Mouse (Mus musculus) adrenal gland, adult (tissue): Measurements from ENCODE around the gene Gm13697.
"Not testable (repeated sequence)": the region's sequence is repeated elsewhere in the genome, so short reads cannot be mapped to it uniquely, and the experiment has no call there.

ENCODE experiments used
- DNase-seq, 2 experiments: peaks; one replicate each; pipeline ENCODE4 v3.0.0; 2022 to 2023; ENCODE audit warnings: low spot score in 1 of 2; ENCODE audit not compliant: inconsistent age in 2 of 2

Gm13697 gene

GRCm38 (mm10) chr2:83984443-83984842 is at the start of gene Gm13697:
Gm13697 (plus strand) TSS chr2:83984743.
- not testable (repeated sequence) for DNase-seq

- peak; percentile 7 to 29 for DNase-seq
Measured at GRCm38 (mm10) chr2:83940931-83941361, 43.6 kb upstream of the Gm13697 start, which contains the start of gene Zswim2. Zswim2 (minus strand) TSS chr2:83941228.

GRCm38 (mm10) chr2:83941378-83941777 is 43.2 kb upstream of the Gm13697 start:
- no peak for DNase-seq

GRCm38 (mm10) chr2:83941792-83942191 is 42.8 kb upstream of the Gm13697 start:
- DNase-seq = no peak

- DNase-seq = not testable (repeated sequence)
Measured at GRCm38 (mm10) chr2:83955393-83955792, 29.1 kb upstream of the Gm13697 start, which contains the start of gene Gm13698. Gm13698 (plus strand) TSS chr2:83955693.

GRCm38 (mm10) chr2:83961203-83961602 is 23.3 kb upstream of the Gm13697 start, which contains the start of gene Gm13693:
Gm13693 (plus strand) TSS chr2:83961503.
- not testable (repeated sequence) for DNase-seq

- not testable (repeated sequence) for DNase-seq
Measured at GRCm38 (mm10) chr2:83967013-83967412, 17.5 kb upstream of the Gm13697 start, which contains the start of gene Gm13695. Gm13695 (plus strand) TSS chr2:83967313.

- not testable (repeated sequence) for DNase-seq
Measured at GRCm38 (mm10) chr2:83972823-83973222, 11.7 kb upstream of the Gm13697 start, which contains the start of gene Gm13696. Gm13696 (plus strand) TSS chr2:83973123.

- DNase-seq = not testable (repeated sequence)
Measured at GRCm38 (mm10) chr2:83978633-83979032, 5.9 kb upstream of the Gm13697 start, which contains the start of gene Gm13694. Gm13694 (plus strand) TSS chr2:83978933.

- not testable (repeated sequence) for DNase-seq
Measured at GRCm38 (mm10) chr2:83990253-83990652, 5.7 kb downstream of the Gm13697 start, which contains the start of gene Gm13691. Gm13691 (plus strand) TSS chr2:83990553.

- DNase-seq = peak in 1 of 2 experiments; percentile 50
Measured at GRCm38 (mm10) chr2:83993639-83994255, 9.2 kb downstream of the Gm13697 start.

GRCm38 (mm10) chr2:83994526-83994925 is 10.0 kb downstream of the Gm13697 start:
- DNase-seq = not testable (repeated sequence)

GRCm38 (mm10) chr2:84008913-84009312 is 24.4 kb downstream of the Gm13697 start:
- no peak for DNase-seq

- no peak for DNase-seq
Measured at GRCm38 (mm10) chr2:84009818-84010217, 25.3 kb downstream of the Gm13697 start.

GRCm38 (mm10) chr2:84014572-84014971 is 30.0 kb downstream of the Gm13697 start:
- no peak for DNase-seq

GRCm38 (mm10) chr2:84016291-84016690 is 31.7 kb downstream of the Gm13697 start:
- DNase-seq = not testable (repeated sequence)

- DNase-seq = peak in 1 of 2 experiments; percentile 23
Measured at GRCm38 (mm10) chr2:84018330-84018729, 33.8 kb downstream of the Gm13697 start.

GRCm38 (mm10) chr2:84019519-84020305 is 35.2 kb downstream of the Gm13697 start:
- peak; percentile 36 to 56 for DNase-seq

GRCm38 (mm10) chr2:84021930-84022329 is 37.4 kb downstream of the Gm13697 start:
- no peak for DNase-seq

GRCm38 (mm10) chr2:84022905-84023304 is 38.4 kb downstream of the Gm13697 start:
- DNase-seq = peak in 1 of 2 experiments; percentile 50

GRCm38 (mm10) chr2:84023319-84023718 is 38.8 kb downstream of the Gm13697 start:
- no peak for DNase-seq
